Mouse (Mus musculus): ENCODE measurements around the gene Cd2ap. TPM values are rescaled to one million over a fixed set of nuclear protein-coding genes. Genes with fewer than 3 reads are reported as not detected.

Cd2ap gene
- total and polyA plus RNA-seq, 2 experiments from 2014 or later = 5.3 to 21.7 TPM

DNA sequence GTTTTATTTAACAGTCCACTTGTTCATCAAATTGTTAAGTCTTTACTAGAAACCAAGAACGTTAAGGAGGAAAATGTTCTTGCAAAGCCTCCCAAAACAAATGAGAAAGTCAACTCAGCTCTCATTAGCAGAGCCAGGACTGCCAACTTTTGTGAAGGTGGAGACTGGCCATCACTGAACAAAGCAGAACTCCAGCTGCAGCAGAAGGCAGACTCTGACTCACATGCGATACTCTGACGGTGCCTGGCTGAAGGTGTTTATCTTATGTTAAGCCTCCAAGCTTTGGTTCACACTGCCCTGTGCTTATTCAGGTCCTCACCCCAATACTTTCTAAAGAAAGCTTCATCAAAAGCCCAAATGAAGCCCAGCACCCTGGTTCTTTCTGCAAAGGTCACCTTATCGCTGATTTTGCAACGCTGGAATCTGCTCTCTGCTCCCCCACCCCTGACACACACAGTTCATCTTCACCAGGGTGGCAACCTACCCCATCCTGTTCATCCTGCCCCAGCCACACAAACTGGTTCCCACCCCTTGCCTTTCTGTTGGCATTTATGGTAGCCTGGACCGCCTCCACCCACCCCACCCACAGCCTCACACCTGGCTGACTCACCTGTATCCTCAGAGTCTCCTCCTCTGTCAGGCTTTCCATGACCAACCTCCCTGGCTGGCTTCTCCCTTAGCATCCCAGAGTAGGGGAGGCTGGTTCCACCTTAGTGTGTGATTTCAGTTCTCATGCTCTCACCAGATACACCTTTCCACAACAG, 130.6 kb downstream of the Cd2ap start:
- DNase-seq (no peak), ATAC-seq (no peak)
- Histone ChIP-seq H3K36me3 (ENCODE audit: insufficient read depth) (no peaks in the 10 kb centered on the region), H3K9me3 (ENCODE audit: low read length) (no peaks in the 10 kb centered on the region), H3K4me2 (ENCODE audit: low read depth) (no peak overlapping the region), H3K9ac (no peak overlapping the region), H3K4me3 (ENCODE audit: low read depth, low read length) (no peak overlapping the region), H3K27me3 (ENCODE audit: insufficient read depth, low read length) (no peaks in the 10 kb centered on the region), H3K4me1 (ENCODE audit: insufficient read depth) (no peaks in the 10 kb centered on the region), H3K27ac (ENCODE audit: low read depth, low read length) (no peak overlapping the region)
- 83% methylated on average over 6 of the region's 6 CpGs for WGBS
- no peak for TF ChIP-seq CTCF (IDR thresholded peaks at IDR 0.05; ENCODE audit: low read depth)

Other genes starting within 250 kb of the Cd2ap start
- gene Adgrf4, start 184.4 kb downstream of the Cd2ap start, total RNA-seq (2014; rRNA removed) = 0.31 and 0.76 TPM in 2 replicates
- gene Adgrf4, start 184.4 kb downstream of the Cd2ap start, polyA plus RNA-seq (2015; fragmentation: Nextera tagmentation; extraction: Ambion mirVana) = 0.05 and 0.06 TPM in 2 replicates
- 0.23 and 0.57 TPM in 2 replicates for gene Adgrf2, start 134.5 kb downstream of the Cd2ap start, total RNA-seq (2014; rRNA removed)
- not detected in 2 replicates for gene Adgrf2, start 134.5 kb downstream of the Cd2ap start, polyA plus RNA-seq (2015; fragmentation: Nextera tagmentation; extraction: Ambion mirVana)
- gene Tnfrsf21, start 139.9 kb upstream of the Cd2ap start, total RNA-seq (2014; rRNA removed) = 50.8 and 71.4 TPM in 2 replicates
- 58.9 and 73.7 TPM in 2 replicates for gene Tnfrsf21, start 139.9 kb upstream of the Cd2ap start, polyA plus RNA-seq (2015; fragmentation: Nextera tagmentation; extraction: Ambion mirVana)